Mouse (Mus musculus): Measurements from ENCODE around the gene Ankrd39. TPM values are rescaled to one million over a fixed set of nuclear protein-coding genes. Genes with fewer than 3 reads are reported as not detected.

Ankrd39 gene
- polyA plus RNA-seq, 1 experiment from 2014 or later = 24.5 TPM

DNA sequence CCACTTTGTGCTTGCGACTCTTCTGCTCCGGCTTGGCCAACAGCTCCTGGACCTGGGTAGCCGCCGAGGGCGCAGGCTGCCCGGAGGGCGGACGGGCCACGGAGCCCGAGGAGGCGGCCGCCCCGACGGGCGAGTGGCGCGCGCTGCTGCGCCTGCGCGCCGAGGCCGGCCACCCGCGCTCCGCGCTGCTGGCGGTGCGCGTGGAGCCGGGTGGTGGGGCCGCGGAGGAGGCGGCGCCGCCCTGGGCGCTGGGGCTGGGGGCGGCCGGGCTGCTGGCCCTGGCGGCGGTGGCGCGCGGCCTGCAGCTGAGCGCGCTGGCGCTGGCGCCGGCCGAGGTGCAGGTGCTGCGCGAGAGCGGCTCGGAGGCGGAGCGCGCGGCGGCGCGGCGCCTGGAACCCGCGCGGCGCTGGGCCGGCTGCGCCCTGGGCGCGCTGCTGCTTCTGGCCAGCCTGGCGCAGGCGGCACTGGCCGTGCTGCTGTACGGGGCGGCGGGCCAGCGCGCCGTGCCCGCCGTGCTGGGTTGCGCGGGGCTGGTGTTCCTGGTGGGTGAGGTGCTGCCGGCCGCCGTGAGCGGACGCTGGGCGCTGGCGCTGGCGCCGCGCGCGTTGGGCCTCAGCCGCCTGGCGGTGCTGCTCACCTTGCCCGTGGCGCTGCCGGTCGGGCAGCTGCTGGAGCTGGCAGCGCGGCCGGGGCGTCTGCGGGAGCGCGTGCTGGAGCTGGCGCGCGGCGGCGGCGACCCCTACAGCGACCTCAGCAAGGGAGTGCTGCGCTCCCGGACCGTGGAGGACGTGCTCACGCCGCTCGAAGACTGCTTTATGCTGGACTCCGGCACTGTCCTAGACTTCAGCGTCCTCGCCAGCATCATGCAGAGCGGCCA is 34.9 kb downstream of the Ankrd39 start:
- Histone ChIP-seq H3K36me3 (peaks cover 25% of the 10 kb centered on the region), H3K27me3 (ENCODE audit: insufficient read depth, poor library complexity, severe bottlenecking) (no peaks in the 10 kb centered on the region), H3K4me1 (peaks cover 39% of the 10 kb centered on the region), H3K4me3 (peak overlapping the region; percentile 98), H3K9me3 (no peaks in the 10 kb centered on the region), H3K27ac (peak overlapping the region; percentile 97)
- WGBS = 9% methylated on average over 126 of the region's 126 CpGs
- peak; percentile 82 for DNase-seq (ENCODE audit: low spot score)

DNA sequence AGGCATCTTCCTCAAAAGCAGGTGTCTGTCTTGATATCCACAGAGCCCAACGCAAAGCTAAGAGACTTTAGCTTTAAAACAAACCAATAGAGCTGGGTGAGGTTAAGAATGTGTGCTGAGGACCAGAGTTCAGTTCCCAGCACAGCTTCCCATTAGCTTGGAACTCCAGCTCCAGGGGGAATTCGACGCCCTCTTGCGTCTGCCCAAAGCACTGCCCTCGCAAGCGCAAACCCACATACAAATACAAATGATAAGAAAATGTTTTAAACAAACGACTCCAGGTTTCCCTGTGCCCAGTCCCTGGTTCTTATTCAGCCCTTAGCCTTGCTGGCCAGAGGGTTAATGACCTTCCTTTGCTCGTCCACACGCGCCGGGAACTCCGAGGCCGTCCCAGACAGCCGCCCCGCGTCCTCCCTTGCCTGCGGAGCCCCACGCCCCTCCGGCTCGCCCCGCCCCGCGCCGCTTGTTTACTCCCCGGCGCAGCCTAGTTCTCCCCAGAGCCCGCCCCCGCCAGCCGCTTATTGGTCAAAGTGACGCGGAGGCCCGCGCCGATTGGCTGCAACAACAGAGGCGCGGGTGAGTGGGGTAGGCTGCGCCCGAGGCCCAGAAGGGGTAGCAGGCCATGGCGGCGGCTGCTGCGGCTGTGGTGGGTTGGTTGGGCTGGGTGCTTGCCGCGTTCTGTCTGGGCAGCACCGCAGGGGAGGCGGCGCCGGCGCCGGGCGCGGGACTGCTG is 35.8 kb downstream of the Ankrd39 start, which contains the start of gene Cnnm3:
Gene Cnnm3, plus strand, starts transcription at position 579 of the 733 bp plus-strand sequence.
- DNase-seq (ENCODE audit: low spot score) = peak; percentile 100
- no peaks in the 10 kb centered on the region for H3K27me3 ChIP-seq (ENCODE audit: insufficient read depth, poor library complexity, severe bottlenecking)
- 2% methylated on average over 51 of the region's 51 CpGs for WGBS

GRCm38 (mm10) chr1:36508238-36508637 is 39.0 kb downstream of the Ankrd39 start:
- Histone ChIP-seq H3K27me3 (ENCODE audit: insufficient read depth, poor library complexity, severe bottlenecking) (no peaks in the 10 kb centered on the region), H3K9me3 (no peaks in the 10 kb centered on the region), H3K4me3 (no peak overlapping the region), H3K27ac (no peak overlapping the region), H3K4me1 (peaks cover 8% of the 10 kb centered on the region), H3K36me3 (no peaks in the 10 kb centered on the region)
- DNase-seq (ENCODE audit: low spot score) = no peak
- WGBS = 86% methylated on average over 5 of the region's 5 CpGs

More for the DNA sequence above, 35.8 kb downstream of the Ankrd39 start, which contains the start of gene Cnnm3:
- H3K4me1 ChIP-seq = peaks cover 37% of the 10 kb centered on the region
- H3K9me3 ChIP-seq = no peaks in the 10 kb centered on the region
- peaks cover 17% of the 10 kb centered on the region; the same call in 1 of the 2 replicates for H3K36me3 ChIP-seq
- peak within 1 kb of the TSS; percentile 98 for H3K4me3 ChIP-seq
- peak within 1 kb of the TSS; percentile 97 for H3K27ac ChIP-seq

DNA sequence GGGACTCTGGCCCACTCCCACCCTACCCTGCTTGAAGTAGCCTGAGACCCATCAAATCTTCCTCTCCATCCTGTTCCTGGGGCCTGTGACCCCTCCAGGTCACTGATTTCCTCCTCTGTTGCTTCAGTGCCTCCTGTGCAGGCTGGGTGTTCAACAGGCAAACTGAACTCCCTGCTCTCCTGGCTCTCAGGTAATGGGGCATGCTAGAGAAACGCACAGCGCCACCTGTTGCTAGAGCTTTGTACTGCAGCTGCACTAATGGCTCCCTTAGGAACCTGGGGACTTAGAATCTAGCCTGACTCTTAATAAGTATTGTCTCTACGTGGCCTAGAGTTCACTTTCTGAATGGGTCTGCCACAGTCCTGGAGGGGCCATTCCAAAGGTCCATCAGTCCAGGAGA is 46.0 kb downstream of the Ankrd39 start:
- H3K36me3 ChIP-seq = peaks cover 16% of the 10 kb centered on the region; the same call in 1 of the 2 replicates
- H3K27ac ChIP-seq = no peak overlapping the region
- H3K9me3 ChIP-seq = no peaks in the 10 kb centered on the region
- no peak for DNase-seq (ENCODE audit: low spot score)
- 10% methylated on average over 3 of the region's 3 CpGs for WGBS
- H3K4me3 ChIP-seq = no peak overlapping the region
- no peaks in the 10 kb centered on the region for H3K27me3 ChIP-seq (ENCODE audit: insufficient read depth, poor library complexity, severe bottlenecking)
- H3K4me1 ChIP-seq = no peaks in the 10 kb centered on the region

GRCm38 (mm10) chr1:36497312-36497711 is 49.9 kb downstream of the Ankrd39 start:
- Histone ChIP-seq H3K36me3 (peaks cover 16% of the 10 kb centered on the region; the same call in 1 of the 2 replicates), H3K27me3 (ENCODE audit: insufficient read depth, poor library complexity, severe bottlenecking) (no peaks in the 10 kb centered on the region), H3K9me3 (no peaks in the 10 kb centered on the region), H3K4me1 (peaks cover 8% of the 10 kb centered on the region), H3K27ac (no peak overlapping the region), H3K4me3 (no peak overlapping the region)
- no peak for DNase-seq (ENCODE audit: low spot score)
- 87% methylated on average over 2 of the region's 2 CpGs for WGBS

- no peak overlapping the region for H3K27ac ChIP-seq
- peaks cover 16% of the 10 kb centered on the region; the same call in 1 of the 2 replicates for H3K36me3 ChIP-seq
- H3K4me1 ChIP-seq = peaks cover 12% of the 10 kb centered on the region
- WGBS = 54% methylated on average over 2 of the region's 2 CpGs
- no peak overlapping the region for H3K4me3 ChIP-seq
- H3K27me3 ChIP-seq (ENCODE audit: insufficient read depth, poor library complexity, severe bottlenecking) = no peaks in the 10 kb centered on the region
- H3K9me3 ChIP-seq = no peaks in the 10 kb centered on the region
- DNase-seq (ENCODE audit: low spot score) = no peak
These were observed 50.5 kb downstream of the Ankrd39 start for GRCm38 (mm10) chr1:36496719-36497118.

- Histone ChIP-seq H3K27me3 (ENCODE audit: insufficient read depth, poor library complexity, severe bottlenecking) (no peaks in the 10 kb centered on the region), H3K9me3 (no peaks in the 10 kb centered on the region), H3K4me1 (peaks cover 12% of the 10 kb centered on the region), H3K27ac (no peak overlapping the region), H3K4me3 (no peak overlapping the region), H3K36me3 (no peaks in the 10 kb centered on the region)
- WGBS = 72% methylated on average over 6 of the region's 6 CpGs
- no peak for DNase-seq (ENCODE audit: low spot score)
These were observed 53.9 kb downstream of the Ankrd39 start for GRCm38 (mm10) chr1:36493299-36493698.

DNA sequence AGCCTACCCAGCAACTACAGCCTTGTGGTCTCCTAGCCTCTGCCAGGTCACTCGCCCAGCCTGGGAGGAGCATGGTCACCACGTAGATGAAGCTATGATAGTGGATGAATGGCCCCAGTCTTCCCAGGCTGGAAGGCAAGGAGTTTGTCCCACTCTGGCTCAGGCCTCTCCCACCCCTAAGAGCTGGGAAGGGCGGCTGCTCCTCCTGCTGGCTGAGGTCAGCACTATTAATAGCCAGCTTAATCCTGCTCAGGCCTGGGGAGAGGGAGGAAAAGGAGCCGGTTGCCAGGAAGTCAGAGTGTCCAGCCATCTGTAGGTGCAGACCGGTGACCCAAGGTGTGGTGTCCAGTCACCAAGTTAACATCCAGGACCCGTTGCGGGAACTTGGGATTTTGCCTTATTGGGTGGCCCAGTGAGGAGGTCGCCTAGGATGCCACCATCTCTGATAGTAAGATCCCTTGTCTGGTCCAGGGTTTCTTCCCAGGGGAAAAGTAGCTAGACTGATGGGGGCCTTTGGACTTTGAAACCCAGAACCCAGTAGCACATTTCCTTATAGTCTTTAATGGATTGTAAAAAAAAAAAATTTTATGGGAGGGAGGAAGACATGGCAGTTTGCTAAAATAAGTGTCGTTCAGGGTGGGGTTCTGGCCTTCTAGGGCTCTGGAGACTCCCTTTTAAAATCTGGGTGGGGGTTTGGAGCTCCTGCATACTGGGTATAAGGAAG is 54.7 kb downstream of the Ankrd39 start:
- WGBS = 29% methylated on average over 9 of the region's 9 CpGs
- H3K9me3 ChIP-seq = no peaks in the 10 kb centered on the region
- no peaks in the 10 kb centered on the region for H3K27me3 ChIP-seq (ENCODE audit: insufficient read depth, poor library complexity, severe bottlenecking)
- no peak overlapping the region for H3K4me3 ChIP-seq
- H3K4me1 ChIP-seq = peaks cover 12% of the 10 kb centered on the region
- no peaks in the 10 kb centered on the region for H3K36me3 ChIP-seq
- peak overlapping the region; percentile 72 for H3K27ac ChIP-seq
- DNase-seq (ENCODE audit: low spot score) = peak; percentile 91

GRCm38 (mm10) chr1:36489661-36490060 is 57.6 kb downstream of the Ankrd39 start:
- H3K36me3 ChIP-seq = no peaks in the 10 kb centered on the region
- no peaks in the 10 kb centered on the region for H3K9me3 ChIP-seq
- 73% methylated on average over 6 of the region's 6 CpGs for WGBS
- H3K27ac ChIP-seq = no peak overlapping the region
- peaks cover 12% of the 10 kb centered on the region for H3K4me1 ChIP-seq
- H3K4me3 ChIP-seq = no peak overlapping the region
- no peak for DNase-seq (ENCODE audit: low spot score)
- no peaks in the 10 kb centered on the region for H3K27me3 ChIP-seq (ENCODE audit: insufficient read depth, poor library complexity, severe bottlenecking)

Small RNA genes within 50 kb of the gene (microRNA-seq; reads per million reads assigned to microRNA genes)
- not detected for gene Gm47280

Other genes with a start within 250 kb of the Ankrd39 start
- 5.3 and 6.7 TPM in 2 replicates for gene Arid5a, start 239.7 kb downstream of the Ankrd39 start, polyA plus RNA-seq (2016; fragmentation: Nextera tagmentation; extraction: Ambion mirVana)
- 46.7 and 52.1 TPM in 2 replicates for gene Kansl3, start 178.3 kb downstream of the Ankrd39 start, polyA plus RNA-seq (2016; fragmentation: Nextera tagmentation; extraction: Ambion mirVana)
- gene Fer1l5, start 175.2 kb downstream of the Ankrd39 start, polyA plus RNA-seq (2016; fragmentation: Nextera tagmentation; extraction: Ambion mirVana) = 0.74 and 1.3 TPM in 2 replicates
- 53.7 and 57.8 TPM in 2 replicates for gene Lman2l, start 102.2 kb downstream of the Ankrd39 start, polyA plus RNA-seq (2016; fragmentation: Nextera tagmentation; extraction: Ambion mirVana)
- 7.1 and 8.6 TPM in 2 replicates for gene Cnnm4, start 75.8 kb downstream of the Ankrd39 start, polyA plus RNA-seq (2016; fragmentation: Nextera tagmentation; extraction: Ambion mirVana)
- 1.5 and 2.5 TPM in 2 replicates for gene Cnnm3, start 35.6 kb downstream of the Ankrd39 start, polyA plus RNA-seq (2016; fragmentation: Nextera tagmentation; extraction: Ambion mirVana)
- gene Ankrd23, start 10.6 kb downstream of the Ankrd39 start, polyA plus RNA-seq (2016; fragmentation: Nextera tagmentation; extraction: Ambion mirVana) = 16.7 and 19.0 TPM in 2 replicates
- 0.20 and 1.0 TPM in 2 replicates for gene Gm42417, start 8.0 kb downstream of the Ankrd39 start, polyA plus RNA-seq (2016; fragmentation: Nextera tagmentation; extraction: Ambion mirVana)
- 12.2 and 15.2 TPM in 2 replicates for gene Sema4c, start 10.9 kb upstream of the Ankrd39 start, polyA plus RNA-seq (2016; fragmentation: Nextera tagmentation; extraction: Ambion mirVana)
- gene Fam178b, start 135.7 kb upstream of the Ankrd39 start, polyA plus RNA-seq (2016; fragmentation: Nextera tagmentation; extraction: Ambion mirVana) = 1.8 and 4.1 TPM in 2 replicates
- gene Cox5b, start 144.0 kb upstream of the Ankrd39 start, polyA plus RNA-seq (2016; fragmentation: Nextera tagmentation; extraction: Ambion mirVana) = 894 and 1,099 TPM in 2 replicates
- gene 4933424G06Rik, start 162.7 kb upstream of the Ankrd39 start, polyA plus RNA-seq (2016; fragmentation: Nextera tagmentation; extraction: Ambion mirVana) = not detected in 2 replicates
- gene Actr1b, start 167.0 kb upstream of the Ankrd39 start, polyA plus RNA-seq (2016; fragmentation: Nextera tagmentation; extraction: Ambion mirVana) = 126 and 133 TPM in 2 replicates
- gene Zap70, start 214.4 kb upstream of the Ankrd39 start, polyA plus RNA-seq (2016; fragmentation: Nextera tagmentation; extraction: Ambion mirVana) = 0.05 and 0.27 TPM in 2 replicates